Mouse (Mus musculus): ENCODE data around the gene Adcy1.

The Adcy1 gene

DNA sequence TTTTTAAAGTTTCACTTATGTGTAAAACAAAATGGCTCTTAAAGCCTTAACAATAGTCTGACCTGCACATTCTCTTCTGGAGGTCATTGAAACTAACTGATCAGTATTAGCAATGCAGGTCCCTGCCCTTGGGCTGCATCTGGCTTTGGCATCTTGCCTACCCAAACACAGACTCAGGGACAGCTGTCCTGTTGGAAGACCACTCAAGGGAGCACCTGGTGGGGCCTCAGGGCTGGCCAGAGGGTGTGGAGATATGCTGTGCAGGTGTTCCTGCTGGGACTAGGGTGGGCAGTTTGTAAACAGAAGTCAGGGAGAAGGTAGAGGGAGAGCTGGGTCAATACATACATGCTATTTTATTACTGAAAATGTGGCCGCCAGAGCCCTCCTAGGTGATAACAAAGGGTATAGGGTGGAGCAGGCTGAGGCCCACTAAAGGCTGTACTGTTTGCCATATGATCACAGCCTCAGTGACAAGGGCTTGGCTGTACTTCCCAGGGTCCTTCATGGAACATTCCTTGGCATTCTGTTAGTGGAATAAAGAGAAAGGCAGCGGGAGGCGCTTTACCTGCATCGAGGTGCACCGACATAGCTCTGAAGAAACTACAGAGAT is 73.1 kb downstream of the Adcy1 start:
- DNase-seq (ENCODE audit: low spot score), result no peak

GRCm38 (mm10) chr11:7138370-7138769 is 75.1 kb downstream of the Adcy1 start:
- no peak for DNase-seq (ENCODE audit: low spot score)

DNA sequence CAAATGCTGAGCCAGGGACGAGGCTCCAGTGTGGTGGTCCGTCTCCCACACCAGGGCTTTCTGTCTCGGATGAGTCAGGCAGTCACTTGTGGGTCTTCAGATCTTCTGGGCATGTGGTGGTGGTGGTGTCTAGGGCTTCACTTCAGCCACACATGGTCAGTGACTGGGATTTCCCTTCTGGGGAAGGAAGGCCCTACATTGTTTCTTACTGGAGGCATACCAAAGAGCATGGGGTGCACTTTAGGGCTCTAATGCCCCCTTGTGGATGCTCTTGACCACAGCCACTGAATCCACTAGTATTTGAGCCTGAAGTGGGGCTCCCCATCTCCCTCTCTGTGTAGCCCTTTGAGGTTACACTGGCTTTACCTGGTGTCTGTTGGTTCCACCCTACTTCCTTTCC is 77.2 kb downstream of the Adcy1 start:
- DNase-seq (ENCODE audit: low spot score), result no peak

- peak; percentile 24 for DNase-seq (ENCODE audit: low spot score)
Observed at GRCm38 (mm10) chr11:7142725-7143124, 79.4 kb downstream of the Adcy1 start.

DNA sequence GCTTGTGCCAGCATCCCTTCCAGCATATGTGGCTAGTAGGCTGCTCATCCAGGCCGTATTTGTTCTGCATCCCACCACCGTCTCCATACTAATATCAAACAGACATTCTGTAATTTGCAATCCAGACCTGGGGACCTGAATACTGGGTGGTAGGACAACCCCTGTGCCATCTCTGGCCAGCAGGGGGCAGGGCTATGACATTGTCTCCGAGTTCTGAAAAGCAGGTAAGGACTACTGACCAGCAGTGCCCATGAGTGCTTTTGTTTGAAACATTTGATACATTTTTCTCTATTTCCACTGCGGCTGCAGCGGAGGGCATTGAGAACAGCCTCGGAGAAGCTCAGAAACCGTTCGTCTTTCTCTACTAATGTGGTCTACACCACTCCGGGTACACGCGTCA is 81.1 kb downstream of the Adcy1 start:
- no peak for DNase-seq (ENCODE audit: low spot score)

- DNase-seq (ENCODE audit: low spot score), result no peak
Observed at GRCm38 (mm10) chr11:7145221-7145620, 81.9 kb downstream of the Adcy1 start.

GRCm38 (mm10) chr11:7147536-7147935 is 84.2 kb downstream of the Adcy1 start:
- no peak for DNase-seq (ENCODE audit: low spot score)

DNA sequence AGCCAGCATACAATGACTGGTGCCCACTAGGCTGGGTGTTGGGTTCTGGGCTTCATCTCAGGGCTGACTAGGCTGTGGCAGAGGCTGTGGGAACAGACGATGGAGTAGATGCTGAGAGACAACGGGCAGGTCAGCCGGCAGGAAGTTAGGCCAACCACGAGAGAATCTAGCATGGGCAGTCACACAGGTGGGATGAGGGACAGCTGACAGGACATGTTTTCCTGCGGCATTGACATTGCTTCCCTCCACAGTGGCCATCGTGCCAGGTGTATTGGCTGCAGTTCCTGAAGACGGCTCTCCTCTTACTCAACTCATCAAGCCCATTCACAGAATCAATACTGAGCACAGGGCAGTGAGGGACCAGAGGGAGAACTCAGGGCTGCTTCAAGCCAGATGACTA is 84.7 kb downstream of the Adcy1 start:
- no peak for DNase-seq (ENCODE audit: low spot score)

DNA sequence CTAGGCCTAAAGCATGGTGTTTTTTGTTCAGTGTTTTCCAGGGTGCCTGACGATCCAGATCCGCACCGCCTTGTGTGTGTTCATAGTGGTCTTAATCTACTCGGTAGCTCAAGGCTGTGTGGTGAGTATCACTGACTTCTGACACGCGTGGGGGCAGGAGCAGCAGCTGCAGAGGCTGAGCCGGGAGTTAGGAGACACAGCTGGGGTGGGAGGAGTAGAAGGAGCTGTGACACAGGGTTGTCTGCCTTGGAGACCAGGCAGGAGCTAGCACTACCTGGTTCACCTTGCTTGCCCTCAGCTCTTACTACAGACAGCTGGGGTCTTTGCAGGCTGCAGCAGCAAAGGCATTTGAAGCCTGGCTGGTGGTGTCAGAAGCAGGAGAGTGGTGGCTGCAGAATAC is 86.2 kb downstream of the Adcy1 start:
- DNase-seq (ENCODE audit: low spot score), result no peak

DNA sequence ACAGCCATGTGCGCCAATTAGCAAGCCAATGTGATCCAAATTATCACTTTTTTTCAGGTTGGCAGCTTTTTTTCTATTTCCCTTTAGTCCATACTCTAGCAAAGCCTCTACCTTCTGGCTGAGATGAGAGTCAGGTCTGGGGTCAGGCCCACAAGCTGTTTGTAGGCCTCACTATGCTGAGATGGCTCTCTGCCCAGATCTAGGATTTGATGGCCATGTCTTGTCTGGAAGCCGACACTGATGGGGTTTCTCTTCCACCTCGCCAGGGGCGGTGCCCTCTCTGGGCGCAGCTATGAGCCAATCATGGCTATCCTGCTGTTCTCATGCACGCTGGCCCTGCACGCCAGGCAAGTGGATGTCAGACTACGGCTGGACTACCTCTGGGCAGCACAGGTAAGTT is 87.2 kb downstream of the Adcy1 start:
- no peak for DNase-seq (ENCODE audit: low spot score)

DNA sequence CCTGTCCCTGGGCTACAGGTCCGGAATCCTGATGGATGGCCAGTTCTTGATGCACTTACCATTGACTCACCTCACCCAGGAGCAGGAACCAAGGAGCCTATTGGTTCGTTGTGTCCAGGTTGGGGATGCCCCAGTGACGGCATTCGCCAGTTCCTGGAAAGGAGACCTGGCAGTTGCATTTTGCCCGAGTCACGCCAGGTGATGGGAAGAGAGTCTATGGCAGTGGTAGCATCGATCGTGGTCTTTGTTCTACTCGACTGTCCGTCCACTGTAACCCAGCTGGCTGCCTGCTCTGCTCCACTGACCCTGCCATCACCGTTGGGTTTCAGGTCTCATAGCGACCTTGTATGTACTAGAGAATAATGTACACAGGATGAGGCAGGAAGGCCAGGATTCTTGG is 89.1 kb downstream of the Adcy1 start:
- no peak for DNase-seq (ENCODE audit: low spot score)

DNA sequence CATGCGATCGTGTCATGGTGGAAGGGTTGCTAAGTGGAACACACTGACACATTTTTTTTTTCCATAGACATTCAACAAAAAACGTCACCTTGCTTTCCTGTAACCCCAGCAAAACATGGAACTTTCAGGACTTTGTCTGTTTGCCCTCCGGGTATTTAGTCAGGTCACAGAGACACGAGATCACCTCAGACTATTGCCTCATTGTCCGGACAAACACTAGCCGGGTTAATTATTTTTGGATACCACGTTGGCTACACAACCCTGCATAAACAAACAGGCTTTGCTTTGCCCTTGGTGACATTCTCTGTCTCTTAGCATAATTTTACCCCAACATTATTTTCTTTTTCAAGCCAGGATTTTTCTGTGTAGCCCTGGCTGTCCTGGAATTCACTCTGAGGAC is 89.8 kb downstream of the Adcy1 start:
- no peak for DNase-seq (ENCODE audit: low spot score)

GRCm38 (mm10) chr11:7156427-7156826 is 93.1 kb downstream of the Adcy1 start:
- no peak for DNase-seq (ENCODE audit: low spot score)

DNA sequence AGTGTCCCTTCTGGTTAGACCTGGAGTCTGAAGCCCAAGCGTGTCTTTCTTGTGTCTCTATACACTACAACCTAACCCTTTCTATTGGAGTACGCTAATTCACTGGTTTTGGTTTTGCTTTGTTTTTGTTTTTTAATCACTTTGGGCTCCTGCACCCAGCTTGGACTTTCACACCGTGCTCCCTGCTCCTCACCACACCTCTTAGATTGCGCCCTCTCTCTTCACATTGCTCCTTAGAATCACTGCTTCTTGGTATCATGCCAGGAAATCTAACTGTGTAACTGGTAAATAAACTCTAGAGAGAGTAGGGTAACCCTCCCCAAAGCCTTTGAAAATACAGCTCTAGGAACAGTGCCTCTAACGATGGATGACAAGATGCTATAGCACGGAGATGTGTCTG is 94.9 kb downstream of the Adcy1 start:
- no peak for DNase-seq (ENCODE audit: low spot score)

DNA sequence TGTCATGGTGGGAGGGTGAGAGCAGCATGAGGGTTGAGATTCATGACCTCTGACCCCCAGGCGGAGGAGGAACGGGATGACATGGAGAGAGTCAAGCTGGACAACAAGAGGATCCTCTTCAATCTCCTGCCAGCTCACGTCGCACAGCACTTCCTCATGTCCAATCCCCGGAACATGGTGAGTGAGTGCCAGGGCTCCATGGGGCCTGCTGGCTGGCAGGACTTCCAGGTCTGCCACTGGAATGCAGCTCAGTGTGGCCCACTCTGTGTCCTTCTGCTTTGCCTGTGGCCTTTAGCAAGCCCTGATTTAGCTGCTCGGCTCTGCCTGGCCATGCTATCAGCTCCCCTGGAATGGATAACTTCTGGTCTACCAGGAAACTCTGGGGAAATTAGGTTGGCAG is 96.9 kb downstream of the Adcy1 start:
- DNase-seq (ENCODE audit: low spot score), result no peak

DNA sequence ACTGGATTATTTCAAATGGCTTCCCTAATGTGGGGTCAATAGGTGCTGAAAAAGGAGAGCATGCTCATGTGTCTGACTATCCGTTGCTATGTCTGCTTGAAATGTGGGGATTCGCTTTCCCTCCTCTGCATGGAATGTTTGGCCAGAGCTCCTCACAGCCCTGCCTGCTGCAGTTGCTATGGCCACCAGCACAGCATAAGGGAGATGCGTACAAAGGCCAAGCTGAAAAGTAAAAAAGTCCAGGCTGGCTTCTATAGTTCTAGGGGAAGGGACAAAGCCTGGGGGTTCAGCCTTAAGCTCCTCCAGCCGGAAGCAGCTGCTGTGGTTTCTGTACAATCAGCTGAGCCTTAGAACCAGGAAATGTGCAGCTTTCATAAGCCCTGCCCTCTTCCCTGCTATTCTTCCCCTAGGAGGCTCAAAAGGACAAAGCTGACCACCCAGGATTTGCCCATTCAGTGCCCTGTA is 97.4 kb downstream of the Adcy1 start:
- DNase-seq (ENCODE audit: low spot score), result no peak

DNA sequence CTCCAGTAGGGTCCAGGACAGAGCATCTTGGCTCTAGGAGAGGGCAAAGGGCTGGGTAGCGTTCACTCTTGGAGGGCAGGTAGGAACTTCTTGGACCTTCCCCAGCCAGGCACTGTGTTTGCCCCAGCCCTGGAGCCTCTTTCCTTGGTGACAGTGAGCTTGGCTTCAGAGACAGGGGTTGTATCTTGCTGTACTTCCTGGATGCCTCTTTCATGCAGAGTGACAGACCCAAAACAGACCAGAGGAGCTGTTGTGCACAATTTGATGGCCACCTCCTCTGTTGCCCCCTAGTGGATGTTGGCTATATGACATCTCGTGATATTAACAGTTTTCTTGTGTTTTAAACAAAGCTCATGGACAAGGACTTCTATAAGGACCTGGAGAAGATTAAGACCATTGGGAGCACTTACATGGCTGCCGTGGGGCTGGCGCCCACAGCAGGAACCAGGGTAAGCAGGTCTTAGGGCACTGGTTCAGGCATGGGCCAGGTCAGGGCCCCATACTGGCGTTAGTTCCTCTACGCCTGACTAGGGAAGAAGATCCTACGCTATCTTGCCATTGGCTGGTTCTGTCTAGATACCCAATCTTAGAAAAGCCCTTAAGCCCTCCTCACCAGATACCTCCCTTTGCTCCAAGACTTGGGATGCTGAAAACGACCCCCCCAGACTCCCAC is 98.3 kb downstream of the Adcy1 start:
- DNase-seq (ENCODE audit: low spot score), result peak; percentile 12

GRCm38 (mm10) chr11:7164416-7164815 is 101.1 kb downstream of the Adcy1 start:
- DNase-seq (ENCODE audit: low spot score), result no peak

- DNase-seq (ENCODE audit: low spot score), result no peak
Observed at GRCm38 (mm10) chr11:7169645-7170044, 106.4 kb downstream of the Adcy1 start.

DNA sequence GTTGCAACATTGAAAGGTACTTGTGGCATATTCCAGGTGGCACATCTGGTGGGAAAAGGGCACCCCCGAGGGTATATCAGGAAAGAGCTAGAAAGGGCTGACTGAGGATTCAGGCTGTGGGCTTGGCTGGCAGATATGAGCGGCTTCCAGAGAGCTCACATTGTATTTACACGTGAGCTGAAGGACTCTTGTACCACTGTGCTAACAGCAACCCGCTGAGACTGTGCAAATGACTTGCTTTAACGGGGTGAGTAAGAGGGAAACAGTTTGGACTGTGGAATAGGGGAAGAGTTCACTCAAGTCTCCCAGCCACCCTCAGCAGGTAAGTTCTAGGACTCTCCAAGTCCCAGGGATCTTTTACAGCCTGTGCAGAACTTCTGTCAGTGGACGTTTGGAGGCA is 110.4 kb downstream of the Adcy1 start:
- DNase-seq (ENCODE audit: low spot score), result no peak

DNA sequence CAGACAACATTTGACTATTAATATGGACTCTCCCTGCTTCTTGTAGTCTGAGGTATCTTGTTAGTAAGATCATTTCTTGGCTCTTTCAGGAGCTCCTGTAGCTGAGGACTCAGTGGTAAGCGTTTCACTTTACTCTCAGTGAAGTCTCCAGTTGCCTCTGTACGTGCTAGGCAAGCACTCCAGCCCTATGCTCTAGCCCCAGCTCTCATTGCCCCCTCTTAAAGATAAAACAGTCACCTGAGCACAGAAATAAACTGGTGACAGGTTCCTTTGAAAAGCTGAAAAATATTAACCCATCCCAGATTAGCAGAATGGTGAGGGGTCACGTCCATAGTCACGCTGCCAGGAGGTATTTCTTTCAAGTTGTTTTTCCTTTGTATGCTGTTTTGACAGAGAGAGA is 115.4 kb downstream of the Adcy1 start:
- no peak for DNase-seq (ENCODE audit: low spot score)

DNA sequence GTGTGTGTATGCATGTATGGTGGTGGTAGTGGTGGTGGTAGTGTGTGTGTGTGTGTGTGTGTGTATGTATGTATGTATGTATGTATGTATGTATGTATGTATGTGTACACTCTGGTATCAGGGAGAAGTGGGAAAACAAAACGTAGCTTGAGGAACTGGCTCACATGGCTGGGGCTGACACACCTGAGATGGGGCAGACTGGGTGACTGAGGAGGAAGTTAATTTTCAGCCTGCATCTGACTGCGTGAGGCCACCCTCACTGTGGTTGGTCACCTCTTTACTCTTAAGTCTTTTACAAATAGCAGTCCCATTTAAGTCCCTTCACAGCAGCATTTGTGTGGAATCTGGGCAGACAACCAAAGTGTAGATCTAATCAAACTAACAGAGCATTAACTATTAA is 116.0 kb downstream of the Adcy1 start:
- no peak for DNase-seq (ENCODE audit: low spot score)

DNA sequence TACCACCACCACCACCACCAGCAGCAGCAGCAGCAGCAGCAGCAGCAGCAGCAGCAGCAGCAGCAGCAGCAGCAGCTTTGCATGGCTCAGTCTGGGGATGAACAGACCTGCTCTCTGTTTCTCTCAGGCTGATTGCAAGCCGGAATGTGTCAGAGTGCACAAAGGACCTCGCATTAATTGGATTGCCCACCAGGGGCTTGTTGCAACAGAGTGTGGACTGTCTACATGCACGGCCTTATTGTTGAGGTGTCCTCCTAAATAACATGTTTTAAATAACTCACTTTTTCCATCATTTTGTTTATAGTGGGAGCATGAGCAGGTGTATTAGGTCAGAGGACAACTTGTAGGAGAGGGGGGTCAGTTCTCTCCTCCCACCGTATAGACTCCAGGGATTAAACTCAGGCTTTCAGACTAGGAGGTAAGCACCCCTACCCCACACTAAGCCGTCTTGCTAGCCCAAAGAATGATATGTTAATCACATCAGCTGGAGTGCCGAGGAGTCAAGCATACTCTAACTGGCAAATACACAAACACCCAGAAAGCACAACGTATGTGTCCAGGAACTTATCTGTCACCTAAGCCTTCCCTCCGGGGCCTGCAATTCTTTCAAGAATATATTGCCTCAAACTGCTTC is 119.2 kb downstream of the Adcy1 start:
- no peak for DNase-seq (ENCODE audit: low spot score)

DNA sequence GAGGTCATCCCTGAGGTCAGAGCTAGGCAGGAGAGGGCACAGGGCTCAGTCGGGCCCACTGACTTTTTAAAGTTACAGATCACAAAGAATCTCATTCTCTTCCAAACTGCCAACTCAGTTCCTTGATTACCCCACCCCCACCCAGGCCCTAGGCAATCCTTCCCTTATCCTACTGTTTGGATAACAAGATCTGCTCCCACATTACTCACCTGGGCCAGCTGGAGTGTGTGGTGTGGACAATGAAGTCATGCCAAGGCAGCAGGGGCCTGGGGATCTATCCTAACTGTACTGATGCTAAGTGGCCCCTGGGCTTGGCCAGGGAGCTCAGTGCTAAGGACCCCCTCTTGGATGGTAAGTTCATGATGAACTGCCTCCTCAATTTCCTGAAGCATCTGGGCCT is 121.1 kb downstream of the Adcy1 start:
- no peak for DNase-seq (ENCODE audit: low spot score)

All from urinary bladder, postnatal 25 days (tissue).